Mouse (Mus musculus): ENCODE data around the gene Nfe2l1. TPM values are rescaled to one million over a fixed set of nuclear protein-coding genes. Genes with fewer than 3 reads are reported as not detected.

The Nfe2l1 gene
- polyA plus RNA-seq, 1 experiment from 2014 or later, result 31.6 TPM

DNA sequence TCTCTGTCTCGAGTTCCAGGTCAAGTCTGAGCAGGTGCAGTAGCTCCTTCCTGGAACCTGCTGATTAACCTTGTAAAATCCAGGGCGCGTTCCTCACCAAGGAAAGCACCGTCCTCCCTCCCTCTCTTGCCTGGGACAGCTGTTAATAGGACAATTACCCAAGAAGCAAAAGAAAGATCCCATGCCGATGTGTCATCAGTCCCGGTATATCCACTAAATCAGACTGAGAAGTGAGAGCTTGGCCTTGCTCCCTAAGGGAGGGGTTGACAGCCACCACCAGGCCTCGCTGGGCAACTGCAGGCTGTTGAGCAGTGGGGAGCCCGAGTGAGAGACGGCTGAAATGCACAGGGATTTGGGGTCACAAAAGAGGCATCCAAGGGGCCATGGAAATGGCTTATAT is 7.5 kb upstream of the Nfe2l1 start:
- no peaks in the 10 kb centered on the region for H3K4me1 ChIP-seq (replicated peaks; ENCODE audit: control insufficient read depth, insufficient read depth, low read length)
- 0 out of 2 replicates have a peak overlapping the region, but pooled peaks have one; percentile 7 for H3K4me2 ChIP-seq (replicated peaks; ENCODE audit: low read depth)
- no peak overlapping the region for H3K4me3 ChIP-seq (ENCODE audit: low read depth, low read length)
- TF ChIP-seq CTCF (IDR thresholded peaks at IDR 0.05; ENCODE audit: low read depth), result peak; percentile 74
- 29% methylated on average over 9 of the region's 9 CpGs for WGBS
- H3K9ac ChIP-seq (ENCODE audit: low read depth, low read length), result no peak overlapping the region
- H3K36me3 ChIP-seq (ENCODE audit: control insufficient read depth, insufficient read depth), result no peaks in the 10 kb centered on the region
- H3K27ac ChIP-seq (ENCODE audit: low read depth, low read length), result no peak overlapping the region
- ATAC-seq, result peak; percentile 76
- no peaks in the 10 kb centered on the region for H3K9me3 ChIP-seq (ENCODE audit: control insufficient read depth)
- no peaks in the 10 kb centered on the region; the same call in 1 of the 2 replicates for H3K27me3 ChIP-seq (replicated peaks; ENCODE audit: control insufficient read depth, insufficient read depth, low read length)

DNA sequence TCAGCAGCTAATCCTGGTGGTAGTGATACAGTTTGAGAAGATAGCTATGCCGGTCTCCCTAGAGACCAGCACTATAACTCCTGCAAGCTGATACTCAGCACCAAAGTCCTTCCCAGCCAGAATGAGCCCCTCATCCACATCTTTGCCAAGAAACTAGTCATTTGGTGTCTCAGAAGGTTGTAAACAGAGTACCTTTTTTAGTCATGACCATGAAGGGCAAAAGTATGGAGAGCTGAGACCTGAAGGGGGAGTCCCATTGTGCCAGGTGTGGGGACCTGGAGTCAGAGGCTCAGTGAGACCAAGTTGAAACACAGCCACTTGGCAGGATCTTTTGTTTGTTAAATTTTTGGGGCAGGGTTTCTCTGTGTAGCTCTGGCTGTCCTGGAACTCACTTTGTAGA is 4.4 kb upstream of the Nfe2l1 start:
- no peak for TF ChIP-seq CTCF (IDR thresholded peaks at IDR 0.05; ENCODE audit: low read depth)
- Histone ChIP-seq H3K27me3 (replicated peaks; ENCODE audit: control insufficient read depth, insufficient read depth, low read length) (no peaks in the 10 kb centered on the region; the same call in 1 of the 2 replicates), H3K4me2 (replicated peaks; ENCODE audit: low read depth) (no peak overlapping the region), H3K4me3 (ENCODE audit: low read depth, low read length) (no peak overlapping the region), H3K9ac (ENCODE audit: low read depth, low read length) (no peak overlapping the region), H3K27ac (ENCODE audit: low read depth, low read length) (no peak overlapping the region), H3K4me1 (replicated peaks; ENCODE audit: control insufficient read depth, insufficient read depth, low read length) (no peaks in the 10 kb centered on the region), H3K36me3 (ENCODE audit: control insufficient read depth, insufficient read depth) (no peaks in the 10 kb centered on the region), H3K9me3 (ENCODE audit: control insufficient read depth) (no peaks in the 10 kb centered on the region)
- no peak for ATAC-seq
- WGBS, result 69% methylated on average over 1 of the region's 1 CpGs

GRCm38 (mm10) chr11:96832973-96833372 is 3.2 kb upstream of the Nfe2l1 start:
- WGBS, result 65% methylated on average over 2 of the region's 2 CpGs
- Histone ChIP-seq H3K4me1 (replicated peaks; ENCODE audit: control insufficient read depth, insufficient read depth, low read length) (no peaks in the 10 kb centered on the region; the same call in 1 of the 2 replicates), H3K4me3 (ENCODE audit: low read depth, low read length) (no peak overlapping the region), H3K27me3 (replicated peaks; ENCODE audit: control insufficient read depth, insufficient read depth, low read length) (no peaks in the 10 kb centered on the region; the same call in 1 of the 2 replicates), H3K36me3 (ENCODE audit: control insufficient read depth, insufficient read depth) (no peaks in the 10 kb centered on the region), H3K9me3 (ENCODE audit: control insufficient read depth) (no peaks in the 10 kb centered on the region), H3K4me2 (replicated peaks; ENCODE audit: low read depth) (no peak overlapping the region), H3K27ac (ENCODE audit: low read depth, low read length) (no peak overlapping the region), H3K9ac (ENCODE audit: low read depth, low read length) (no peak overlapping the region)
- no peak for TF ChIP-seq CTCF (IDR thresholded peaks at IDR 0.05; ENCODE audit: low read depth)
- ATAC-seq, result no peak

DNA sequence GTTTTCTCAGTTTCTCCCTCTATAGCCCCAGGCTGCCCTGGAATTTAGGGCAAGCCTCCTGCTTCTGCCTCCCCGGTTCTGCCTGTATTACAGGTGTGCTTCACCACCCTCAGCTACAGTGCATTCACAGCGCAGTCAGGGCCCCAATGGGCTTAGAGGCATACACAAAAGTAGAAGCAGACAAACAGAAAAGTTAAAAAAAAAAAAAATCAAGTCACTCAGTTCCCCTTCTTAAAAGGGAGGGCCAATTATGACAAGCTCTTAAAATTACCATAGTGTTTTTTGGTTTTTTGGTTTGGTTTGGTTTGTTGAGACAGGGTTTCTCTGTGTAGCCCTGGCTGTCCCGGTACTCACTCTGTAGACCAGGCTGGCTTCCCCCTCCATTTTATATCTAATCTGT is 2.8 kb upstream of the Nfe2l1 start:
- no peak for ATAC-seq
- no peak overlapping the region for H3K4me2 ChIP-seq (replicated peaks; ENCODE audit: low read depth)
- no peak for TF ChIP-seq CTCF (IDR thresholded peaks at IDR 0.05; ENCODE audit: low read depth)
- H3K9me3 ChIP-seq (ENCODE audit: control insufficient read depth), result no peaks in the 10 kb centered on the region
- H3K9ac ChIP-seq (ENCODE audit: low read depth, low read length), result no peak overlapping the region
- 87% methylated on average over 3 of the region's 3 CpGs for WGBS
- no peaks in the 10 kb centered on the region; the same call in 1 of the 2 replicates for H3K4me1 ChIP-seq (replicated peaks; ENCODE audit: control insufficient read depth, insufficient read depth, low read length)
- no peaks in the 10 kb centered on the region for H3K36me3 ChIP-seq (ENCODE audit: control insufficient read depth, insufficient read depth)
- H3K4me3 ChIP-seq (ENCODE audit: low read depth, low read length), result no peak overlapping the region
- H3K27ac ChIP-seq (ENCODE audit: low read depth, low read length), result no peak overlapping the region
- no peaks in the 10 kb centered on the region; the same call in 1 of the 2 replicates for H3K27me3 ChIP-seq (replicated peaks; ENCODE audit: control insufficient read depth, insufficient read depth, low read length)

DNA sequence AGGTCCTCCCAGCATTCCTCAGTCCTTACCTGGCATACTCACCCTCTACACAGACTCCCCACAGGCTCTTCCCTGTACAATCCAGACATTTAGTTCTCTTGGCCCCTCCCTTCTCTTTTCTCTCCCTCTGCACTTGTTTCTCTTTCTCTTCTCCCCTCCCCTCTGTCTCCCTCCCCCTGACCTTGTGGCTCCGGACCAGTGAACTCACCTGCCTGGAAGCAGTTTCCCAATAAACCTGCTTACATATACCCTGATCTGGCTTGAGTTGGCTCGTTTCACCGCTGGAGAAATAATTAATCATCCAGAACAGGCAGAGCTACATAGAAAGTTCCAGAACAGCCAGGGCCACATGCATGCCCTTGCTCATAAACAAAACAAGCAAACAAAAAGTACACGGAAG is 1.7 kb upstream of the Nfe2l1 start:
- ATAC-seq, result no peak
- H3K9me3 ChIP-seq (ENCODE audit: control insufficient read depth), result no peaks in the 10 kb centered on the region
- peaks cover 3% of the 10 kb centered on the region; the same call in 1 of the 2 replicates for H3K4me1 ChIP-seq (replicated peaks; ENCODE audit: control insufficient read depth, insufficient read depth, low read length)
- H3K27ac ChIP-seq (ENCODE audit: low read depth, low read length), result no peak overlapping the region
- H3K4me2 ChIP-seq (replicated peaks; ENCODE audit: low read depth), result no peak overlapping the region
- H3K9ac ChIP-seq (ENCODE audit: low read depth, low read length), result no peak overlapping the region
- peaks cover 7% of the 10 kb centered on the region; the same call in 1 of the 2 replicates for H3K36me3 ChIP-seq (ENCODE audit: control insufficient read depth, insufficient read depth)
- no peaks in the 10 kb centered on the region for H3K27me3 ChIP-seq (replicated peaks; ENCODE audit: control insufficient read depth, insufficient read depth, low read length)
- WGBS, result 46% methylated on average over 4 of the region's 4 CpGs
- H3K4me3 ChIP-seq (ENCODE audit: low read depth, low read length), result no peak overlapping the region
- TF ChIP-seq CTCF (IDR thresholded peaks at IDR 0.05; ENCODE audit: low read depth), result no peak

- Histone ChIP-seq H3K9me3 (ENCODE audit: control insufficient read depth) (no peaks in the 10 kb centered on the region), H3K4me3 (ENCODE audit: low read depth, low read length) (peak overlapping the region; percentile 88), H3K27me3 (replicated peaks; ENCODE audit: control insufficient read depth, insufficient read depth, low read length) (no peaks in the 10 kb centered on the region), H3K27ac (ENCODE audit: low read depth, low read length) (peak overlapping the region; percentile 74), H3K4me2 (replicated peaks; ENCODE audit: low read depth) (peak overlapping the region; percentile 69), H3K9ac (ENCODE audit: low read depth, low read length) (peak overlapping the region; percentile 57; the same call in 1 of the 2 replicates), H3K36me3 (ENCODE audit: control insufficient read depth, insufficient read depth) (peaks cover 7% of the 10 kb centered on the region; the same call in 1 of the 2 replicates), H3K4me1 (replicated peaks; ENCODE audit: control insufficient read depth, insufficient read depth, low read length) (peaks cover 10% of the 10 kb centered on the region; the same call in 1 of the 2 replicates)
- 12% methylated on average over 13 of the region's 13 CpGs for WGBS
- no peak for ATAC-seq
- TF ChIP-seq CTCF (IDR thresholded peaks at IDR 0.05; ENCODE audit: low read depth), result no peak
Observed at GRCm38 (mm10) chr11:96830539-96831216, 910 bp upstream of the Nfe2l1 start.
